Mouse (Mus musculus): ENCODE data around the gene Zfr.

Gene Zfr

GRCm38 (mm10) chr15:12117242-12118092 is at the start of gene Zfr:
Zfr (plus strand) TSS chr15:12117831.
- peak; percentile 82 for DNase-seq (ENCODE audit: low spot score)

- no peak for DNase-seq (ENCODE audit: low spot score)
These were observed 49.7 kb upstream of the Zfr start for GRCm38 (mm10) chr15:12067971-12068370.

- no peak for DNase-seq (ENCODE audit: low spot score)
These were observed 49.0 kb upstream of the Zfr start for GRCm38 (mm10) chr15:12068395-12069218.

GRCm38 (mm10) chr15:12072709-12073336 is 44.8 kb upstream of the Zfr start:
- DNase-seq (ENCODE audit: low spot score) = no peak

- no peak for DNase-seq (ENCODE audit: low spot score)
These were observed 43.2 kb upstream of the Zfr start for GRCm38 (mm10) chr15:12074426-12074825.

GRCm38 (mm10) chr15:12082344-12082743 is 35.3 kb upstream of the Zfr start:
- DNase-seq (ENCODE audit: low spot score) = no peak

GRCm38 (mm10) chr15:12084164-12084563 is 33.5 kb upstream of the Zfr start:
- DNase-seq (ENCODE audit: low spot score) = no peak

- peak; percentile 41 for DNase-seq (ENCODE audit: low spot score)
These were observed 32.8 kb upstream of the Zfr start for GRCm38 (mm10) chr15:12084859-12085258.

- DNase-seq (ENCODE audit: low spot score) = no peak
These were observed 30.0 kb upstream of the Zfr start for GRCm38 (mm10) chr15:12087634-12088033.

- DNase-seq (ENCODE audit: low spot score) = no peak
These were observed 29.5 kb upstream of the Zfr start for GRCm38 (mm10) chr15:12088091-12088490.

- no peak for DNase-seq (ENCODE audit: low spot score)
These were observed 27.5 kb upstream of the Zfr start for GRCm38 (mm10) chr15:12090087-12090486.

GRCm38 (mm10) chr15:12090981-12091669 is 26.5 kb upstream of the Zfr start:
- no peak for DNase-seq (ENCODE audit: low spot score)

GRCm38 (mm10) chr15:12091781-12092458 is 25.7 kb upstream of the Zfr start:
- DNase-seq (ENCODE audit: low spot score) = peak; percentile 60

GRCm38 (mm10) chr15:12093026-12093960 is 24.3 kb upstream of the Zfr start:
- no peak for DNase-seq (ENCODE audit: low spot score)

GRCm38 (mm10) chr15:12093961-12094566 is 23.6 kb upstream of the Zfr start:
- DNase-seq (ENCODE audit: low spot score) = no peak

- DNase-seq (ENCODE audit: low spot score) = no peak
These were observed 21.2 kb upstream of the Zfr start for GRCm38 (mm10) chr15:12096447-12096846.

- DNase-seq (ENCODE audit: low spot score) = no peak
These were observed 20.3 kb upstream of the Zfr start for GRCm38 (mm10) chr15:12097344-12097743.

- no peak for DNase-seq (ENCODE audit: low spot score)
These were observed 16.7 kb upstream of the Zfr start for GRCm38 (mm10) chr15:12100912-12101311.

GRCm38 (mm10) chr15:12103763-12104162 is 13.9 kb upstream of the Zfr start:
- DNase-seq (ENCODE audit: low spot score) = no peak

- DNase-seq (ENCODE audit: low spot score) = no peak
These were observed 12.8 kb upstream of the Zfr start for GRCm38 (mm10) chr15:12104827-12105226.

All from c-Kit-positive CD71-positive TER-119-positive erythroid progenitor cells, embryonic 14.5 days (primary cell).